Mouse (Mus musculus): ENCODE measurements around the gene Fryl.

DNA sequence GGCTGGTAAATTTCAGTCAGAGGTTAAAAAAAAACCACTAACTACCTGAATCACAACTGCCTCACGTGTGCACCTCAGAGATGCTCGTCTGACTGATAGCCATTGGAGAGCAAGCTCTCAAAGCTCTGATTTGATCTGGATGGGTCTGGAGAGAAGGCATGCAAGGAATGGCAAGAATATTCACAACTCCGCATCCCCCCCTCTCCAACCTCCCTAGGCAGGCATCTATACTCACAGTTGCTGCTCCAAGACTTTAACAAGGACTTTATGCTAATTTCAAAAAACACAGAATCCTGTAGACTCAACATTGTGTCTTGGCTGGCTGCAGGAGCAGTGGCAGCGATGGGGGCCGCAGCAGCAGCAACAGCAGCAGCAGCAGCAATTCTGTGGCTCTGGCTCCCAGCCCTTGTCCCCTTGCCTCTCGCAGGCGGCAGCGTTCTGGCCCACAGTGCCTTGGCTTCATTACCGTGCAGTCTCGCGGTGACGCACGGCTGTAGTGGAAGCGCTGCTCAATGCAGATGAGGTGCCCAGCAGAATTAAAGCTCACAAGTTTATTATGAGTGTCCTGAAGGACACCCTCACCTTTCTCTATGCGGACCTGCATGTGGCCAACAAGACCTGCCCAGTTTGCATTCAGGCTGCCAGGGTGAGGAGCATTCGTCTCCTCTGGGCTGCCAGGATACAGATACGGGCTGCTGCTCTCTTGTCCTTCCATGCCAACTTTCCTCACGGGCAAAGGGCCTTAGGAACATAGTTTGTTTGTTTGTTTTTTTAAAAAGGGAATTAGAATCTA, 88.2 kb downstream of the Fryl start:
- TF ChIP-seq CTCF (IDR thresholded peaks at IDR 0.05; ENCODE audit: low read depth) (no peak), EP300 (optimal IDR thresholded peaks at IDR 0.05) (no peak)
